Mouse (Mus musculus) left cerebral cortex, adult 2 months (tissue): ENCODE data around the gene Prss37. TPM values are rescaled to one million over a fixed set of nuclear protein-coding genes. Genes with fewer than 3 reads are reported as not detected.

ENCODE experiments used
- DNase-seq, 2 experiments: peaks; one replicate each; pipeline ENCODE4 v3.0.0; 2021 to 2022; ENCODE audit warnings: low spot score in 2 of 2, mixed read lengths in 1 of 2; ENCODE audit errors: extremely low spot score in 1 of 2
- H3K27ac ChIP-seq: fragments of 200-600 bp; 2 replicates; pipeline ENCODE4 v1.8.1; 2022
- H3K4me3 ChIP-seq: fragments of 200-600 bp; 2 replicates; pipeline ENCODE4 v1.8.1; 2022
- CTCF ChIP-seq: fragments of 200-600 bp; IDR thresholded peaks from 2 replicates; pipeline ENCODE4 v1.8.1; 2022; ENCODE audit warnings: antibody characterized with exemption, mild to moderate bottlenecking, moderate library complexity
- intact Hi-C: fragments of 180-260 bp; cut with DNase I; formaldehyde crosslinking; loops from one replicate; pipeline ENCODE4 v1.15.1; 2025
- long read RNA-seq, 2 experiments: library from polyadenylated mRNA; stranded (forward); transcript quantifications; one replicate each; pipeline ENCODE4 v2.0.0; 2021; ENCODE audit warnings: borderline mapping rate in 2 of 2
- total RNA-seq, 2 experiments: library from RNA; stranded (reverse); gene quantifications; 2 replicates each; pipeline ENCODE4 v1.2.3; 2021

The Prss37 gene
- total RNA-seq: not detected
- long read RNA-seq, experiment 1: 0 reads
- long read RNA-seq, experiment 2: 0 reads

- Histone ChIP-seq H3K4me3 (no peak within 1 kb of the TSS), H3K27ac (no peak within 1 kb of the TSS)
- TF ChIP-seq CTCF: no peak
- intact Hi-C loops: no loop called here
- no peak for DNase-seq
Measured at GRCm38 (mm10) chr6:40519408-40519807, at the start of gene Prss37. TSS of gene Prss37 (minus strand) at chr6:40519508.

DNA sequence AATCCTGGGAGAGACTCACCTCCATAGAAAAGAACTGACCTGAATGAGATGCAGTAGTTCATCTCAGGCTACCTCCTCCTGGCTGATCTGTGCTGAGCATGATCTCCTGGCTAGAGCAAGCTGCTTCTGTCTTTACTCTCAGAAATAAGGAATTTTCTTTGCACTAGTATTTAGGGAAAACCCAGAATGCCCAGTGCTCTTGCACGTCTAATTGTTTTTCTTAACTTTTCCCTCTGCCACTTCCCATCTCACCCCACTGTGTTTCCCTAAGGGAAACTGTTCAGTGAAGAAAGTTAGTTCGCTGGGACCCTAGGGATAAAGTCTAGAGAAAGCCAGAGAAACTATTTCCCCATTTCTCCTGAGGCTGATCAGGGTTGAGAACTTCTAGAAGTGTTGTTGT, 35.6 kb upstream of the Prss37 start, which contains the start of gene Olfr461:
Olfr461 (minus strand) TSS at position 101 of the 400 bp plus-strand sequence.
- Histone ChIP-seq H3K27ac (no peak within 1 kb of the TSS), H3K4me3 (no peak within 1 kb of the TSS)
- intact Hi-C loops: no loop called here
- DNase-seq: no peak
- no peak for TF ChIP-seq CTCF

DNA sequence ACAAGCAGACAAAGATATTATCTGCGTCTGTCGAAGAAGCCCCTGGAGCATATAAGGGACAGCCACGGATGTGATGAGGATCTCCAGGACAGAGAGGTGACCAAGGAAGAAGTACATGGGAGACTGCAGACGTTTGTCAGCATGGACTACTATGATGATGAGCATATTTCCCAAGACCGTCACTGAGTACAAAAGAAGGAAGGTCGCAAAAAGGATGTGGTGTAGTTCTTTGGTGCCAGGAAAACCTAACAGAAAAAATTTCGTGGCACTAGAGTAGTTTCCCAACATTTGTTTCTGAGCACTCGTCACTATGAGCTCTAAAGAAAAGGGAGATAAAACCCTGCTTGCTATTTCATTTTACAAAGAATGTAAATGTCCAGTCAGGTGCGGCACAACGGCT, 25.4 kb upstream of the Prss37 start:
- DNase-seq: no peak
- intact Hi-C loops: no loop called here
- TF ChIP-seq CTCF: no peak
- H3K4me3 ChIP-seq: no peak overlapping the region
- H3K27ac ChIP-seq: no peak overlapping the region

DNA sequence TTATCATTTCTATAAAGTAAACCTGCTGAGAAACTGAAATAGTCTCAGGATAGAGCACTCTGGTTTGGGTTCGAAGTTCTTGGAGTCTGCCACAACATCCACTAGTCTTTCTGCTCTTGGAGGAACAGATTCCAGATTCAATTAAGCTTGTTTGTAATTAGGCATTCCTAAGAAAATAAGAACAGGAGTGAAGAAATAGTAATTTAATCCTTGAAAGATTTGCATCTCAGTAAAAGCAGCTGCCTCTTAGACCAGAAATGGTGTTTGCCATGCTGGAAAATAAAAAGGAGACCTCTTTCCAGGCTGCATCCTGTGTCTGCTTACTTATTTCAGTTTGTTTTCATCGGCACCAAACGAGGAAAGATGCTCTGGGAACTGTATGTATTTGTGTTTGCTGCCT, 26.1 kb downstream of the Prss37 start, which contains the start of gene Tas2r108:
Tas2r108 (plus strand) TSS at position 301 of the 400 bp plus-strand sequence.
- no peak for DNase-seq
- TF ChIP-seq CTCF: no peak
- intact Hi-C loops: no loop called here
- no peak within 1 kb of the TSS for H3K27ac ChIP-seq
- no peak within 1 kb of the TSS for H3K4me3 ChIP-seq

GRCm38 (mm10) chr6:40490933-40491332, 28.4 kb downstream of the Prss37 start, which contains the start of gene Tas2r137:
TSS of gene Tas2r137 (plus strand) at chr6:40491233.
- H3K4me3 ChIP-seq: no peak within 1 kb of the TSS
- no peak within 1 kb of the TSS for H3K27ac ChIP-seq
- intact Hi-C loops: no loop called here
- DNase-seq: no peak
- TF ChIP-seq CTCF: no peak

DNA sequence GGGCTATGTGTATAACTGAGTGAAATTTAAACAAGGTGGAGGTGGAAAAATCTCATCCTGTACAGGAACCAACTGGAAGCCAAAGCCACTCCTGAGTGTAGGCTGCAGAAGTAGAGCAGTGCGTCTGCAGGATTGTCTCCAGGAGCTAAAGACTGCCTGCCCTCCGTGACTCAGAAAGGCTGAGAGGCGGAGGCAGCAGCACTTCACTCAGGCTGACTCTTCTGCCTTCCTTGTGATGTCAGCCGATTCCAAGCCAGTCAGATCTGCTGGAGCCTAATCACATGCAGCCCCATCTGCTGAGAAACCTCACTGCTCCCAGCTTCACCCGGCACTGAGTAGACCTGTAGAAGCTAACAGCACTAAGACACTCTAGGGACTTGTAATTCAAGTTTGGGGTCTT, 37.0 kb downstream of the Prss37 start:
- Histone ChIP-seq H3K4me3 (no peak overlapping the region), H3K27ac (no peak overlapping the region)
- intact Hi-C loops: loop anchor here (5.0 kb wide), 1 partner anchor 130 kb away; the partner anchor contains the start of gene Tas2r138
- no peak for TF ChIP-seq CTCF
- peak; percentile 10 to 16 for DNase-seq

DNA sequence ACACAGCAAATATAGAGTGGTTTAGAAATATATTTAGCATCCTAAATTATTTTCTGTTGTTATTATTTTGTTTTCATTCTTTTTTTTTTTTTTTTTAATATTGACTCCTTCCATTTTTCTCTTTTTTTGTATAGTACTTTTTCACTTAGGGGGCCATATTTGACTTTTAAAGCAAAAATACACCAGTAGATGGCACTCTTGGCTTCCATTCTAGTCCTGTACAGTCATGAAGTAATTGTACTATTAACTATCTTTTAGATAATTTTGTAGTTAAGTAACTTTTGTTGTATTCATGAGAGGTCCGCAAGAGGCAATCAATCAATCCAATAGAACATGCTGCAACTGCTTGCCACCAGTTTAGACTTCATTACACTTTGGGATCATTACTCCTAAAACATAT, 39.6 kb downstream of the Prss37 start:
- intact Hi-C loops: loop anchor here (1.0 to 5.0 kb wide), 2 partner anchors 133 to 210 kb away; partner anchors contain the start of gene Tas2r138
- Histone ChIP-seq H3K4me3 (no peak overlapping the region), H3K27ac (no peak overlapping the region)
- TF ChIP-seq CTCF: peak; percentile 49
- DNase-seq: no peak

- no peak overlapping the region for H3K27ac ChIP-seq
- no peak overlapping the region for H3K4me3 ChIP-seq
- no peak for DNase-seq
- intact Hi-C loops: no loop called here
- TF ChIP-seq CTCF: no peak
Measured at GRCm38 (mm10) chr6:40476132-40476531, 43.2 kb downstream of the Prss37 start.

- Histone ChIP-seq H3K27ac (peak overlapping the region; percentile 95), H3K4me3 (peak overlapping the region; percentile 56)
- no peak for TF ChIP-seq CTCF
- no peak for DNase-seq
- intact Hi-C loops: loop anchor here (2.0 to 5.0 kb wide), 3 partner anchors 33 to 147 kb away; partner anchors contain the start of genes Agk and Wee2
Measured at GRCm38 (mm10) chr6:40471720-40472010, 47.6 kb downstream of the Prss37 start.

- DNase-seq: peak; percentile 89 to 91
- intact Hi-C loops: loop anchor here (2.0 to 5.0 kb wide), 3 partner anchors 32 to 146 kb away; partner anchors contain the start of genes Agk and Wee2
- Histone ChIP-seq H3K27ac (peak within 1 kb of the TSS; percentile 95), H3K4me3 (peak within 1 kb of the TSS; percentile 56)
- TF ChIP-seq CTCF: peak; percentile 10
Measured at GRCm38 (mm10) chr6:40470916-40471719, 48.2 kb downstream of the Prss37 start, which contains the start of gene Ssbp1. TSS of gene Ssbp1 (plus strand) at chr6:40471352.

GRCm38 (mm10) chr6:40465710-40466109, 53.6 kb downstream of the Prss37 start:
- TF ChIP-seq CTCF: peak; percentile 40
- Histone ChIP-seq H3K4me3 (no peak overlapping the region), H3K27ac (no peak overlapping the region)
- DNase-seq: no peak
- intact Hi-C loops: no loop called here

Other genes starting within 250 kb of the Prss37 start
- gene Agk, start 194.3 kb downstream of the Prss37 start, total RNA-seq: 10 to 100 TPM; 43.1 to 43.9 TPM
- gene E330009J07Rik, start 83.4 kb downstream of the Prss37 start, total RNA-seq: 10 to 100 TPM; 57.2 to 65.2 TPM
- gene Wee2, start 80.4 kb downstream of the Prss37 start, total RNA-seq: under 1 TPM in 1 of 2 experiments, not detected in 1; 0.41 TPM
- gene Ssbp1, start 48.2 kb downstream of the Prss37 start, total RNA-seq: 10 to 100 TPM; 30.2 to 30.9 TPM
- under 1 TPM; 0.32 to 0.33 TPM for gene Tas2r137, start 28.3 kb downstream of the Prss37 start, total RNA-seq
- gene Tas2r108, start 26.0 kb downstream of the Prss37 start, total RNA-seq: not detected
- gene Olfr461, start 35.5 kb upstream of the Prss37 start, total RNA-seq: not detected
- not detected for gene Olfr460, start 50.0 kb upstream of the Prss37 start, total RNA-seq
- 1 to 10 TPM; 1.2 to 1.4 TPM for gene Clec5a, start 66.3 kb upstream of the Prss37 start, total RNA-seq
- not detected for gene Tas2r138, start 93.8 kb upstream of the Prss37 start, total RNA-seq
- under 1 TPM in 1 of 2 experiments, not detected in 1; 0.65 TPM for gene Mgam, start 109.3 kb upstream of the Prss37 start, total RNA-seq